ENCODE assay signal across 9 mouse cellular contexts in genomic region chr17:10449800-10450299, GRCm38 (mm10).
A peak's percentile ranks its signal among the peaks of the same experiment; 100 is the strongest.
DNase-seq lines count a peak whose midpoint lies in the region; ATAC-seq and TF ChIP-seq lines count a peak whose summit lies in the region.
"Had no signal": no experiment of that assay in that cellular context is flagged by ENCODE, and none has a peak within 500 bp of the region (broad histone marks: within the 10 kb centered on the region; RNA-seq: fewer than 3 reads in every experiment).

No protein-coding gene starts in this region.

- no peak for TF ChIP-seq CTCF in cerebellum, adult 2 months (IDR thresholded peaks at IDR 0.05; ENCODE audit: borderline replicate concordance, insufficient read depth, low read depth, low read length)
- no peak for TF ChIP-seq CTCF in ES-Bruce4 (IDR thresholded peaks at IDR 0.05; ENCODE audit: low read depth, low read length)

- 0 out of 2 replicates have a peak, but pooled peaks have one; percentile 49 for TF ChIP-seq EP300 in ES-Bruce4 (IDR thresholded peaks at IDR 0.05; ENCODE audit: insufficient read depth, low read depth, low read length)

- no peak overlapping the region for H3K4me3 ChIP-seq in cerebellum, adult 2 months (replicated peaks; ENCODE audit: insufficient read depth, low read depth, low read length)
- H3K4me3 ChIP-seq in ES-Bruce4 (ENCODE audit: low read depth, low read length), result peak overlapping the region; percentile 5
- no peak overlapping the region for H3K4me3 ChIP-seq in hindbrain, embryonic 16.5 days (ENCODE audit: low read length)
- no peak overlapping the region for H3K4me3 ChIP-seq in intestine, embryonic 16.5 days (ENCODE audit: low read length)

- no peak for TF ChIP-seq POLR2A in cerebellum, adult 2 months (IDR thresholded peaks at IDR 0.05; ENCODE audit: borderline replicate concordance, insufficient read depth, low read length)
- no peak for TF ChIP-seq POLR2A in ES-Bruce4 (IDR thresholded peaks at IDR 0.05; ENCODE audit: insufficient read depth, low read length)

- DNase-seq in cerebellum, adult 2 months, result no peak
- DNase-seq in cerebellum, adult 18-20 months, result no peak
- DNase-seq in gastrocnemius, postnatal 14 days, result peak; percentile 49
- no peak for DNase-seq in right cerebral cortex, postnatal 36 days (ENCODE audit: low spot score in 2 of 2)
- DNase-seq: lung, postnatal 36 days had no signal

- H3K4me2 ChIP-seq in hindbrain, embryonic 16.5 days (ENCODE audit: low read length), result no peak overlapping the region
- H3K4me2 ChIP-seq in intestine, embryonic 16.5 days (ENCODE audit: low read depth, low read length), result no peak overlapping the region

- H3K9ac ChIP-seq in ES-Bruce4 (ENCODE audit: low read depth, poor library complexity, severe bottlenecking), result no peak overlapping the region
- H3K9ac ChIP-seq in hindbrain, embryonic 16.5 days (ENCODE audit: low read depth, low read length), result no peak overlapping the region
- no peak overlapping the region for H3K9ac ChIP-seq in intestine, embryonic 16.5 days (ENCODE audit: low read depth, low read length)

- H3K4me1 ChIP-seq in cerebellum, adult 2 months (ENCODE audit: control insufficient read depth, insufficient read depth, low read length), result no peaks in the 10 kb centered on the region
- H3K4me1 ChIP-seq in ES-Bruce4 (ENCODE audit: control insufficient read depth, insufficient read depth, low read length), result no peaks in the 10 kb centered on the region
- H3K4me1 ChIP-seq in hindbrain, embryonic 16.5 days (ENCODE audit: control insufficient read depth, insufficient read depth, low read depth, low read length), result peaks cover 7% of the 10 kb centered on the region; the same call in 1 of the 2 replicates
- H3K4me1 ChIP-seq in intestine, embryonic 16.5 days (ENCODE audit: control insufficient read depth, insufficient read depth, low read length), result no peaks in the 10 kb centered on the region

- H3K27ac ChIP-seq in cerebellum, adult 2 months (ENCODE audit: insufficient read depth, low read length), result peak overlapping the region; percentile 42; the same call in 1 of the 2 replicates
- H3K27ac ChIP-seq in ES-Bruce4 (ENCODE audit: insufficient read depth, low read length), result no peak overlapping the region
- H3K27ac ChIP-seq in hindbrain, embryonic 16.5 days (ENCODE audit: low read depth, low read length), result peak overlapping the region; percentile 65
- H3K27ac ChIP-seq in intestine, embryonic 16.5 days (ENCODE audit: low read length), result no peak overlapping the region

- no peaks in the 10 kb centered on the region for H3K27me3 ChIP-seq in cerebellum, adult 2 months (ENCODE audit: control insufficient read depth, insufficient read depth, low read length)
- H3K27me3 ChIP-seq in ES-Bruce4 (ENCODE audit: control insufficient read depth, insufficient read depth, low read length, poor library complexity, severe bottlenecking), result no peaks in the 10 kb centered on the region
- H3K27me3 ChIP-seq in hindbrain, embryonic 16.5 days (replicated peaks; ENCODE audit: control insufficient read depth, insufficient read depth, low read length), result no peaks in the 10 kb centered on the region
- H3K27me3 ChIP-seq in intestine, embryonic 16.5 days (replicated peaks; ENCODE audit: control insufficient read depth, insufficient read depth, low read length), result no peaks in the 10 kb centered on the region

- WGBS in cerebellum, adult 2 months, result 57% methylated on average over 14 of the region's 14 CpGs
- WGBS in hindbrain, embryonic 16.5 days, result 68% methylated on average over 14 of the region's 14 CpGs
- 82% methylated on average over 14 of the region's 14 CpGs for WGBS in intestine, embryonic 16.5 days

- no peaks in the 10 kb centered on the region for H3K36me3 ChIP-seq in ES-Bruce4 (ENCODE audit: control insufficient read depth, insufficient read depth, low read length, poor library complexity, severe bottlenecking)
- H3K36me3 ChIP-seq in hindbrain, embryonic 16.5 days (ENCODE audit: control insufficient read depth, insufficient read depth, low read length), result no peaks in the 10 kb centered on the region
- H3K36me3 ChIP-seq in intestine, embryonic 16.5 days (ENCODE audit: control insufficient read depth, insufficient read depth, low read length), result no peaks in the 10 kb centered on the region

- intact Hi-C loops in gastrocnemius, postnatal 14 days (cut with DNase I; ENCODE audit: low total_unique reads), result no loop called here

- no peak for ATAC-seq in hindbrain, embryonic 16.5 days
- no peak for ATAC-seq in inflammation-experienced regulatory T-cells, adult 6 months
- ATAC-seq in intestine, embryonic 16.5 days, result no peak

- no peaks in the 10 kb centered on the region for H3K9me3 ChIP-seq in ES-Bruce4 (replicated peaks; ENCODE audit: control insufficient read depth, insufficient read depth, low read length, poor library complexity, severe bottlenecking)
- no peaks in the 10 kb centered on the region for H3K9me3 ChIP-seq in hindbrain, embryonic 16.5 days (ENCODE audit: control insufficient read depth, low read length)
- no peaks in the 10 kb centered on the region for H3K9me3 ChIP-seq in intestine, embryonic 16.5 days (ENCODE audit: control insufficient read depth, low read length)

Comparison
In these comparisons a context has a peak if more than half of its experiments do, and no peak if none do; other contexts are left out.
1. H3K27ac ChIP-seq: peak in cerebellum, adult 2 months (single experiment) and hindbrain, embryonic 16.5 days (single experiment); none in ES-Bruce4 (single experiment) and intestine, embryonic 16.5 days (single experiment).